Mouse (Mus musculus): ENCODE measurements around the gene Nr5a1.

DNA sequence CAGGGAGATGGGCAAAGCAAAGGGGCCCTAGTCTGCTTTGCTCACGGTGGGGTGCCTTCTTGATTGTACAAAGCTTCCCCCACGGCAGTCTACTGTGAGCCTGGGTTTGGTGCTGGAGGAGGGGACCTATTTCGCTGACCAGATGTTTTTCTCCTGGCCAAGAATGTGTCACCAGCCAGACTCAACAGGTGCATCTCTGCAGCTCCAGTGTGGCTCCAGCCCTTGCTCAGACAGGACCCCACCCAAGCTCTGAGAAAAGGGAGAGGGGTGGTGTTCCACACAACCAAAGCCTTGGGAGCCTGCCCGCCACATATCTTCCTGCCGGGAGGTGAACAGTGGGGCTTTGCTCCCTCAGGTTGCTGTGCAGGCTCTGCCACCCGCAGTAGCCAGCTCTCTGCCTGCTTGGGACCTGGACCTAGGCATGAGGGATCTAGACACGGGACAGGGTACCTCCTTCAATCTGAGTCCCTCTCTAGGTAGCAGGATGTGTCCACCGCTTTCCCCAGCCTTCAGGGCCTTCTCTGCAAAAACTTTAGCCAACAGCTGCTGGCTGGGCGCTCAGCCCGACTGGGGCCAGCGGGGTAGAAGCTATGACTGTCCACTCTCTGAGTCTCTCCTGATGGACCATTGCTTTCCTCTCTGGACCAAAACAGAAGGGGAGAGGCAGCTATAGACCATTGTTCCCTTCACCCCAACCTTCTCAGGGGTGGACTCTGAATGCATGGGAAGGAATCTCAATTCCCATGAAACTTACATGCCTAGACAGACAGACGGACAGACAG, 5.2 kb downstream of the Nr5a1 start:
- TF ChIP-seq POLR2A (IDR thresholded peaks at IDR 0.05; ENCODE audit: borderline replicate concordance, insufficient read depth, low read length), result no peak
- no peak for TF ChIP-seq CTCF (IDR thresholded peaks at IDR 0.05; ENCODE audit: borderline replicate concordance, insufficient read depth, low read depth, low read length)

All from cerebellum, adult 2 months (tissue).